8 mouse cellular contexts compared by ENCODE assay signal in the genomic region with DNA sequence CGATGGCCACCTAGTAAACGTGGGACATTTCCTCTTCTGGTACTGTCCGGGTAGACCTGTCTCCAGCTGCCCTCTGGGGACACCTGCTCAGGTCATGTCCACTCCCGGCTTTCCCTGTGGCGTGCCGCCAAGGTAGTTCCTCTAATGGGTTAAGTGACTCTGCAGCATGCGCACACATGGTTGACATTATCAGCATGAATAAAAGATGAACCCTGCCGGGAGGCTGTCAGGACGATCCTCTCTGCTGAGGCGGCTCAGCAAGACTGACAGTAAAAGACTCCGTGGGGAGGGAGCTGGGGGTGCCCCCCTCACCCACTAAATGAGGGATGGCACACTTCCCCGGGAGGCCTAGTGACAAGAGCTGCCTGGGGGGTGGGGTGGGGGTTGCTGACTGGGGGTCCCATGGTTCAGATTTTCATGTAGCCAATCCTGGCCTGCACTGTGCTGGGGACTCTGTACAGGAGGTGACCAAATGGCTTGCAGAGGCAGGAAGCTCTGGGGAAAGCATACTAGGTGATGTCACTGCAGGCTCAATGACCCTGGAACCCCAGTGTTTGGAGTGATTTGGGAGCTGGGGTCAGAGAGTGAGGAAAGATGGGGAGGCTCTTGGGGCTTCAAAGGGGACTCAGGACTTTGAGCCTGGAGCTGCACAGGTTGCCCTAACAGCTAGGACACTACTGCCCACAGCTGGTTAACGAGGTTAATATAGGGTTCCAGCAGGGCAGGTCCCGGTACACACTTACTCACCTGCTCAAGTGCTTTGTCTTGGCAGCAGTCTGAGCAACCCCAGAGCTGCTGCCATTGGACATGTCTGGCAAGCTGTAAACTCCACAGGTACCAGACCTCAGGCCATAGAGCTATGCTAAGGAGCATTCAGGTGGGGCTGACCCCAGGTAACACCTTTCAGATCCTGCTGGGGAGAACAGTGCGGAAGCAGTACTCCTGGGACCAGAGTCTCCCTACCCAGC.
DNase-seq lines count a peak whose midpoint lies in the region; ATAC-seq lines count a peak whose summit lies in the region.

No protein-coding gene starts in this region.

- H3K9ac ChIP-seq in hindbrain, embryonic 16.5 days (ENCODE audit: low read depth, low read length), result no peak overlapping the region
- H3K9ac ChIP-seq in hindbrain, embryonic 14.5 days, result peak overlapping the region; percentile 7; the same call in 1 of the 2 replicates

- peaks cover 43% of the 10 kb centered on the region for H3K27me3 ChIP-seq in hindbrain, embryonic 10.5 days (ENCODE audit: insufficient read depth, poor library complexity, severe bottlenecking)
- no peaks in the 10 kb centered on the region for H3K27me3 ChIP-seq in hindbrain, embryonic 16.5 days (replicated peaks; ENCODE audit: control insufficient read depth, insufficient read depth, low read length)
- no peaks in the 10 kb centered on the region for H3K27me3 ChIP-seq in hindbrain, embryonic 14.5 days (ENCODE audit: control insufficient read depth, insufficient read depth, low read length)

- H3K4me2 ChIP-seq in hindbrain, embryonic 16.5 days (ENCODE audit: low read length), result no peak overlapping the region
- H3K4me2 ChIP-seq in hindbrain, embryonic 14.5 days (replicated peaks), result 0 out of 2 replicates have a peak overlapping the region, but pooled peaks have one; percentile 18

- WGBS in hindbrain, embryonic 10.5 days, result 44% methylated on average over 15 of the region's 15 CpGs
- 26% methylated on average over 15 of the region's 15 CpGs for WGBS in hindbrain, embryonic 16.5 days
- 29% methylated on average over 15 of the region's 15 CpGs for WGBS in hindbrain, embryonic 14.5 days

- no peaks in the 10 kb centered on the region for H3K9me3 ChIP-seq in hindbrain, embryonic 10.5 days
- H3K9me3 ChIP-seq in hindbrain, embryonic 16.5 days (ENCODE audit: control insufficient read depth, low read length), result peaks cover 2% of the 10 kb centered on the region; the same call in 1 of the 2 replicates
- no peaks in the 10 kb centered on the region for H3K9me3 ChIP-seq in hindbrain, embryonic 14.5 days (ENCODE audit: control insufficient read depth, low read length)

- DNase-seq in hindbrain, embryonic 10.5 days (ENCODE audit: low spot score), result peak; percentile 54
- no peak for DNase-seq in hindbrain, embryonic 14.5 days (ENCODE audit: low spot score)
- DNase-seq in lung, postnatal 4 days, result peak; percentile 40 to 67
- DNase-seq in retina, embryonic 14.5 days (ENCODE audit: low spot score), result peak; percentile 65
- no peak for DNase-seq in B cell, adult 2 months
- no peak for DNase-seq in urinary bladder, postnatal 14 days (ENCODE audit: low spot score)

- H3K4me3 ChIP-seq in hindbrain, embryonic 10.5 days, result no peak overlapping the region
- no peak overlapping the region for H3K4me3 ChIP-seq in hindbrain, embryonic 16.5 days (ENCODE audit: low read length)
- H3K4me3 ChIP-seq in hindbrain, embryonic 14.5 days (replicated peaks; ENCODE audit: low read length), result no peak overlapping the region

- ATAC-seq in hindbrain, embryonic 16.5 days, result no peak
- peak; percentile 28; the same call in 1 of the 2 replicates for ATAC-seq in hindbrain, embryonic 14.5 days (ENCODE audit: low FRiP score)
- no peak for ATAC-seq in monocyte, adult 5-6 weeks (replicated peaks; ENCODE audit: insufficient number of reproducible peaks, low FRiP score, low TSS enrichment, poor library complexity, severe bottlenecking)

- H3K36me3 ChIP-seq in hindbrain, embryonic 10.5 days, result no peaks in the 10 kb centered on the region
- H3K36me3 ChIP-seq in hindbrain, embryonic 16.5 days (ENCODE audit: control insufficient read depth, insufficient read depth, low read length), result no peaks in the 10 kb centered on the region
- no peaks in the 10 kb centered on the region for H3K36me3 ChIP-seq in hindbrain, embryonic 14.5 days (replicated peaks; ENCODE audit: control insufficient read depth, insufficient read depth)

- peak overlapping the region; percentile 36 for H3K27ac ChIP-seq in hindbrain, embryonic 10.5 days
- no peak overlapping the region for H3K27ac ChIP-seq in hindbrain, embryonic 16.5 days (ENCODE audit: low read depth, low read length)
- 0 out of 2 replicates have a peak overlapping the region, but pooled peaks have one; percentile 38 for H3K27ac ChIP-seq in hindbrain, embryonic 14.5 days

- H3K4me1 ChIP-seq in hindbrain, embryonic 10.5 days (replicated peaks), result peaks cover 71% of the 10 kb centered on the region
- H3K4me1 ChIP-seq in hindbrain, embryonic 16.5 days (ENCODE audit: control insufficient read depth, insufficient read depth, low read depth, low read length), result peaks cover 40% of the 10 kb centered on the region
- peaks cover 50% of the 10 kb centered on the region for H3K4me1 ChIP-seq in hindbrain, embryonic 14.5 days (replicated peaks; ENCODE audit: control insufficient read depth, insufficient read depth, low read length)

Comparison
In these comparisons a context has a peak if more than half of its experiments do, and no peak if none do; other contexts are left out.
1. DNase-seq: peak in hindbrain, embryonic 10.5 days (single experiment), lung, postnatal 4 days (2 of 2) and retina, embryonic 14.5 days (single experiment); none in hindbrain, embryonic 14.5 days (single experiment), B cell, adult 2 months (0 of 2) and urinary bladder, postnatal 14 days (single experiment).